Mouse (Mus musculus): Measurements from ENCODE around the gene C2cd3. TPM values are rescaled to one million over a fixed set of nuclear protein-coding genes. Genes with fewer than 3 reads are reported as not detected.

C2cd3 gene
- polyA plus RNA-seq, 1 experiment from 2014 or later = 15.9 TPM

GRCm38 (mm10) chr7:100364888-100365287, 7.1 kb upstream of the C2cd3 start:
- Histone ChIP-seq H3K27ac (replicated peaks) (no peak overlapping the region), H3K4me2 (no peak overlapping the region), H3K27me3 (replicated peaks) (no peaks in the 10 kb centered on the region), H3K9ac (replicated peaks) (no peak overlapping the region), H3K4me1 (peaks cover 18% of the 10 kb centered on the region), H3K36me3 (no peaks in the 10 kb centered on the region), H3K9me3 (replicated peaks) (no peaks in the 10 kb centered on the region), H3K4me3 (replicated peaks) (no peak overlapping the region)
- no peak for ATAC-seq (ENCODE audit: low FRiP score)
- 58% methylated on average over 6 of the region's 6 CpGs for WGBS

- H3K36me3 ChIP-seq = peaks cover 17% of the 10 kb centered on the region
Observed at GRCm38 (mm10) chr7:100372452-100372980, 483 bp downstream of the C2cd3 start.

GRCm38 (mm10) chr7:100378257-100378656, 6.2 kb downstream of the C2cd3 start:
- H3K27me3 ChIP-seq (replicated peaks) = no peaks in the 10 kb centered on the region
- no peak for ATAC-seq (ENCODE audit: low FRiP score)
- H3K27ac ChIP-seq (replicated peaks) = no peak overlapping the region
- no peak overlapping the region for H3K4me2 ChIP-seq
- peaks cover 51% of the 10 kb centered on the region for H3K36me3 ChIP-seq
- 88% methylated on average over 2 of the region's 2 CpGs for WGBS
- no peak overlapping the region for H3K4me3 ChIP-seq (replicated peaks)
- H3K9me3 ChIP-seq (replicated peaks) = no peaks in the 10 kb centered on the region
- peaks cover 3% of the 10 kb centered on the region for H3K4me1 ChIP-seq
- no peak overlapping the region for H3K9ac ChIP-seq (replicated peaks)

More at GRCm38 (mm10) chr7:100372452-100372980, 483 bp downstream of the C2cd3 start:
- no peaks in the 10 kb centered on the region for H3K9me3 ChIP-seq (replicated peaks)
- H3K9ac ChIP-seq (replicated peaks) = peak overlapping the region; percentile 59
- H3K4me1 ChIP-seq = peaks cover 31% of the 10 kb centered on the region
- ATAC-seq (ENCODE audit: low FRiP score) = no peak
- peak overlapping the region; percentile 80 for H3K27ac ChIP-seq (replicated peaks)
- 6% methylated on average over 17 of the region's 17 CpGs for WGBS
- no peaks in the 10 kb centered on the region for H3K27me3 ChIP-seq (replicated peaks)
- peak overlapping the region; percentile 66 for H3K4me3 ChIP-seq (replicated peaks)
- peak overlapping the region; percentile 61 for H3K4me2 ChIP-seq

GRCm38 (mm10) chr7:100381161-100381560, 9.1 kb downstream of the C2cd3 start:
- Histone ChIP-seq H3K9ac (replicated peaks) (no peak overlapping the region), H3K4me3 (replicated peaks) (no peak overlapping the region), H3K27ac (replicated peaks) (no peak overlapping the region), H3K27me3 (replicated peaks) (no peaks in the 10 kb centered on the region), H3K9me3 (replicated peaks) (no peaks in the 10 kb centered on the region), H3K36me3 (peaks cover 49% of the 10 kb centered on the region), H3K4me1 (no peaks in the 10 kb centered on the region), H3K4me2 (no peak overlapping the region)
- no peak for ATAC-seq (ENCODE audit: low FRiP score)

GRCm38 (mm10) chr7:100383207-100383606, 11.2 kb downstream of the C2cd3 start:
- Histone ChIP-seq H3K36me3 (peaks cover 46% of the 10 kb centered on the region), H3K9ac (replicated peaks) (no peak overlapping the region), H3K4me2 (no peak overlapping the region), H3K27ac (replicated peaks) (no peak overlapping the region), H3K9me3 (replicated peaks) (no peaks in the 10 kb centered on the region), H3K4me3 (replicated peaks) (no peak overlapping the region), H3K27me3 (replicated peaks) (no peaks in the 10 kb centered on the region), H3K4me1 (no peaks in the 10 kb centered on the region)
- ATAC-seq (ENCODE audit: low FRiP score) = no peak
- WGBS = 91% methylated on average over 2 of the region's 2 CpGs

- ATAC-seq (ENCODE audit: low FRiP score) = no peak
- peaks cover 50% of the 10 kb centered on the region for H3K36me3 ChIP-seq
- H3K27ac ChIP-seq (replicated peaks) = no peak overlapping the region
- H3K4me3 ChIP-seq (replicated peaks) = no peak overlapping the region
- 99% methylated on average over 2 of the region's 2 CpGs for WGBS
- H3K9me3 ChIP-seq (replicated peaks) = no peaks in the 10 kb centered on the region
- no peaks in the 10 kb centered on the region for H3K4me1 ChIP-seq
- no peak overlapping the region for H3K9ac ChIP-seq (replicated peaks)
- H3K4me2 ChIP-seq = no peak overlapping the region
- H3K27me3 ChIP-seq (replicated peaks) = no peaks in the 10 kb centered on the region
Observed at GRCm38 (mm10) chr7:100388174-100388573, 16.1 kb downstream of the C2cd3 start.

GRCm38 (mm10) chr7:100390166-100390565, 18.1 kb downstream of the C2cd3 start:
- Histone ChIP-seq H3K9me3 (replicated peaks) (no peaks in the 10 kb centered on the region), H3K27me3 (replicated peaks) (no peaks in the 10 kb centered on the region), H3K36me3 (peaks cover 54% of the 10 kb centered on the region), H3K4me3 (replicated peaks) (no peak overlapping the region), H3K4me1 (no peaks in the 10 kb centered on the region), H3K4me2 (no peak overlapping the region), H3K9ac (replicated peaks) (no peak overlapping the region), H3K27ac (replicated peaks) (no peak overlapping the region)
- WGBS = 83% methylated on average over 8 of the region's 8 CpGs
- no peak for ATAC-seq (ENCODE audit: low FRiP score)

- no peak overlapping the region for H3K27ac ChIP-seq (replicated peaks)
- no peaks in the 10 kb centered on the region for H3K9me3 ChIP-seq (replicated peaks)
- H3K9ac ChIP-seq (replicated peaks) = no peak overlapping the region
- H3K36me3 ChIP-seq = peaks cover 65% of the 10 kb centered on the region
- ATAC-seq (ENCODE audit: low FRiP score) = no peak
- H3K4me3 ChIP-seq (replicated peaks) = no peak overlapping the region
- H3K27me3 ChIP-seq (replicated peaks) = no peaks in the 10 kb centered on the region
- H3K4me1 ChIP-seq = no peaks in the 10 kb centered on the region
- WGBS = 83% methylated on average over 2 of the region's 2 CpGs
- no peak overlapping the region for H3K4me2 ChIP-seq
Observed at GRCm38 (mm10) chr7:100392265-100392664, 20.2 kb downstream of the C2cd3 start.

GRCm38 (mm10) chr7:100399231-100399913, 27.3 kb downstream of the C2cd3 start:
- WGBS = 42% methylated on average over 8 of the region's 8 CpGs
- Histone ChIP-seq H3K4me1 (no peaks in the 10 kb centered on the region), H3K9me3 (replicated peaks) (no peaks in the 10 kb centered on the region), H3K4me2 (no peak overlapping the region), H3K9ac (replicated peaks) (no peak overlapping the region), H3K36me3 (peaks cover 40% of the 10 kb centered on the region), H3K27ac (replicated peaks) (no peak overlapping the region), H3K27me3 (replicated peaks) (no peaks in the 10 kb centered on the region), H3K4me3 (replicated peaks) (no peak overlapping the region)
- no peak for ATAC-seq (ENCODE audit: low FRiP score)

GRCm38 (mm10) chr7:100400899-100401539, 29.0 kb downstream of the C2cd3 start:
- Histone ChIP-seq H3K27me3 (replicated peaks) (no peaks in the 10 kb centered on the region), H3K36me3 (peaks cover 40% of the 10 kb centered on the region), H3K4me2 (no peak overlapping the region), H3K27ac (replicated peaks) (no peak overlapping the region), H3K4me1 (no peaks in the 10 kb centered on the region), H3K9me3 (replicated peaks) (no peaks in the 10 kb centered on the region), H3K9ac (replicated peaks) (no peak overlapping the region), H3K4me3 (replicated peaks) (no peak overlapping the region)
- ATAC-seq (ENCODE audit: low FRiP score) = no peak
- 17% methylated on average over 4 of the region's 4 CpGs for WGBS

- H3K36me3 ChIP-seq = peaks cover 46% of the 10 kb centered on the region
- no peak for ATAC-seq (ENCODE audit: low FRiP score)
- WGBS = 41% methylated on average over 4 of the region's 4 CpGs
- no peak overlapping the region for H3K4me2 ChIP-seq
- no peaks in the 10 kb centered on the region for H3K27me3 ChIP-seq (replicated peaks)
- H3K9me3 ChIP-seq (replicated peaks) = no peaks in the 10 kb centered on the region
- no peak overlapping the region for H3K27ac ChIP-seq (replicated peaks)
- H3K4me1 ChIP-seq = no peaks in the 10 kb centered on the region
- no peak overlapping the region for H3K4me3 ChIP-seq (replicated peaks)
- H3K9ac ChIP-seq (replicated peaks) = no peak overlapping the region
Observed at GRCm38 (mm10) chr7:100402715-100403114, 30.7 kb downstream of the C2cd3 start.

GRCm38 (mm10) chr7:100407677-100408076, 35.6 kb downstream of the C2cd3 start:
- no peaks in the 10 kb centered on the region for H3K4me1 ChIP-seq
- 96% methylated on average over 5 of the region's 5 CpGs for WGBS
- H3K36me3 ChIP-seq = peaks cover 74% of the 10 kb centered on the region
- no peak overlapping the region for H3K4me2 ChIP-seq
- no peaks in the 10 kb centered on the region for H3K27me3 ChIP-seq (replicated peaks)
- no peak overlapping the region for H3K9ac ChIP-seq (replicated peaks)
- H3K9me3 ChIP-seq (replicated peaks) = no peaks in the 10 kb centered on the region
- H3K27ac ChIP-seq (replicated peaks) = no peak overlapping the region
- no peak overlapping the region for H3K4me3 ChIP-seq (replicated peaks)
- no peak for ATAC-seq (ENCODE audit: low FRiP score)

All from neural tube, embryonic 15.5 days (tissue).